Mouse (Mus musculus) right cerebral cortex, postnatal 36 days (tissue): ENCODE results near the gene Gm10256.
"Not testable (repeated sequence)": the region's sequence is repeated elsewhere in the genome, so short reads cannot be mapped to it uniquely, and the experiment has no call there.

Experiments used
- DNase-seq, 2 experiments: peaks; one replicate each; pipeline ENCODE4 v3.0.0; 2022; ENCODE audit warnings: low spot score in 2 of 2, mixed read lengths in 1 of 2

Gene Gm10256

DNA sequence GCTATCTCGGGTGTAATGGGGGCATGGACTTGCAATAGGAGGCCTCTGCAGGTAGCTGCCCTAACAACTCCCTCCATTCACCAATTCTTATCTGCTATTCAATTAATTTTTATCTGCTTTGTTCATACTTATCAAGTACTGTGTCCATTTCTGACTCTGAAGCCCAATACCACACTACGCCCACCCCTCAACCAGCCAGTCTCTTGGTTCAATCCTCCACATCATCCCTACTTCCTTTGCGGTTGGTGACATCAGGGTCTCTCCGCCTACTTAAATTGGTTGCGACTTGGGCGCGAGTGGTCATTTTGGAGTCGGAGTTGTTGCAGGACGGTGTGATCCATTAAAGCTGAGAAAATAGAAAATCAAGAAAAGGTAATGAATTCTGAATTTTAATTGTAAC lies at the start of gene Gm10256, which contains the start of gene Rbmy:
Gene Gm10256 (plus strand): TSS at position 320 of the 400 bp plus-strand sequence.
Gene Rbmy (plus strand): TSS at position 301 of the 400 bp plus-strand sequence.
- not testable (repeated sequence) for DNase-seq

GRCm38 (mm10) chrY:2796105-2796504 lies 34.4 kb upstream of the Gm10256 start, which contains the start of gene Gm4064:
Gm4064 (minus strand) TSS chrY:2796205.
- DNase-seq: not testable (repeated sequence)

DNA sequence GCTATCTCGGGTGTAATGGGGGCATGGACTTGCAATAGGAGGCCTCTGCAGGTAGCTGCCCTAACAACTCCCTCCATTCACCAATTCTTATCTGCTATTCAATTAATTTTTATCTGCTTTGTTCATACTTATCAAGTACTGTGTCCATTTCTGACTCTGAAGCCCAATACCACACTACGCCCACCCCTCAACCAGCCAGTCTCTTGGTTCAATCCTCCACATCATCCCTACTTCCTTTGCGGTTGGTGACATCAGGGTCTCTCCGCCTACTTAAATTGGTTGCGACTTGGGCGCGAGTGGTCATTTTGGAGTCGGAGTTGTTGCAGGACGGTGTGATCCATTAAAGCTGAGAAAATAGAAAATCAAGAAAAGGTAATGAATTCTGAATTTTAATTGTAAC lies 70.2 kb downstream of the Gm10256 start, which contains the start of gene Gm10352:
Gene Gm10352 (plus strand): TSS at position 301 of the 400 bp plus-strand sequence.
- not testable (repeated sequence) for DNase-seq
